Mouse (Mus musculus) natural killer cell, adult 2 months (primary cell): ENCODE measurements around the gene Gm20388.
"Not testable (repeated sequence)": the region's sequence is repeated elsewhere in the genome, so short reads cannot be mapped to it uniquely, and the experiment has no call there.

Experiments used
- DNase-seq, 2 experiments: peaks; one replicate each; pipeline ENCODE4 v3.0.0; 2022; ENCODE audit warnings: low spot score in 2 of 2

The Gm20388 gene

DNA sequence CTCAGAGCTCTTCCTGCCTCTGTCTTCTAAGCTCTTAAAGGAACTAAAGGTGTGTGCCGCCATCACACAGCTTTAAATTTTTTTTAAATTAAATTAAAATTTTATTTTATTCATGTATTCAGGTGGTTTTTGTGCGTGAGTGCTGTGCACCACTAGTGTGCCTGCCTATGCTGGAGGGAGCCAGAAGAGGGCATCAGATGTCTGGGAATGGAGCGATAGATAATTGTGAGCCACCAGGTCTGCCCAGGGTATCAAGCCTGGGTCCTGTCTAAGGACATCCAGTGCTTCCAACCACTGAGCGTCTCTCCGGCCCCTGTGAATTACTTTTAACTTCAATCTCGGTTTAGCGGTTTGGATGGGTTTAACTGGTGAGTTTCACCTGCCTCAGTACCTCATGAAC is 3572.0 kb downstream of the Gm20388 start:
- DNase-seq = no peak

- no peak for DNase-seq
These were observed 3580.8 kb downstream of the Gm20388 start for GRCm38 (mm10) chr8:123491280-123492075.

- DNase-seq = no peak
These were observed 3582.3 kb downstream of the Gm20388 start for GRCm38 (mm10) chr8:123492898-123493297.

DNA sequence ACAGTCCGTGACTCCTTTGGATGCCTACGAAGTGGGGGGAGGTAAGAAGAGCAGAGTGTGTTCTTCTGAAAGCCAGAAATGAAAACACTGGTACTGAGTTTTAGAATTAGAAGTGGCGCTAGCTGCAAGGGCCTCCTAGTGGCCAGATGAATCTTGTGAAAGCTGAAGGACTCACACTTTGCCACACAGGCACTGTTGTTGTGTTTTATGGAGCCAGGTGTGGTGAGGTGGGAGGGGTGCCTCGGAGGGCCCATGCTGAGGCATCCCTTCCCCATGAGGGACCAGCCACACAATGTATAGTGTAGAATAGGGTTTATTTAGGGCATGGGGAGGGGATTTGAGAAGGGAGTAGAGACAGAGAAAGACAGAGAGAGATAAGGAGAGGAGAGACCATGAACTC is 3587.1 kb downstream of the Gm20388 start:
- no peak for DNase-seq

GRCm38 (mm10) chr8:123498963-123499362 is 3588.3 kb downstream of the Gm20388 start:
- no peak for DNase-seq

DNA sequence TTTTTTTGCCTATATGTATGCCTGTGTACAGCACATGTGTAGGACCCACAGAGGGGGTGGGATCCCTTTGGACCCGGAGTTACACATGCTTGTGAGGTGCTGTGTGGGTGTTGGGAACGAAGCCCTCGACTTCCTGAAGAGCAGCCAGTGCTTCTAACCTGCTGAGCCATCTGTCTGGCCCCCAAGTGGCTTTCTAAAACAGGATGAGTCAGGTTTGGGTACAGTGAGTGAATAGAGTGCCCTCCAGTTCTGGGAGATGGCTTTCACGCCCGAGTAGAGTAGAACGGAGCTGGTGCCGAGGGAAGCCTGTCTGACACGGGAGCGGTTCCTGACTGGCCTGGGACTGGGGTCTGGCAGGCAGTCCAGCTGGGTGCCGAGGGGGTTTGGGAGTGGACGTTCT is 3588.9 kb downstream of the Gm20388 start:
- DNase-seq = no peak

DNA sequence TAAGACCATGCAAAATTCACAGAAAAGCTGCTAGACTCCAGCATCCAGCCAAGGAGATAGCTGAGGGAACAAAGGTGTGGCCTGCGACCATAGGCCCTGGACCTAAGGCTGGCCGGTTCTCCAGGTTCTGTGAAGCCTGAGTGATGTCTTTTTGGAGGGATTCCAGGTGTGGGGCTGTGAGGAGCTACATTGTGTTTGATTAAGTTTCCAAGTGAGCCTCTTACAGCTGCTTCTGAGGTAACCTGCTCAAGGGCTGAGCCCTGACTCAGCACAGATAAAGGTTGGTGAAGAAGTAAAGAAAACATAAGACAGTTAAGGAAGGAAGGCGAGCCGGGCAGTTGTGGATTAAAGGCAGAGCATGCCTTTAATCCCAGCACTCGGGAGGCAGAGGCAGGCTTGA is 3591.6 kb downstream of the Gm20388 start:
- DNase-seq = no peak

- DNase-seq = no peak
These were observed 3593.3 kb downstream of the Gm20388 start for GRCm38 (mm10) chr8:123503801-123504467.

DNA sequence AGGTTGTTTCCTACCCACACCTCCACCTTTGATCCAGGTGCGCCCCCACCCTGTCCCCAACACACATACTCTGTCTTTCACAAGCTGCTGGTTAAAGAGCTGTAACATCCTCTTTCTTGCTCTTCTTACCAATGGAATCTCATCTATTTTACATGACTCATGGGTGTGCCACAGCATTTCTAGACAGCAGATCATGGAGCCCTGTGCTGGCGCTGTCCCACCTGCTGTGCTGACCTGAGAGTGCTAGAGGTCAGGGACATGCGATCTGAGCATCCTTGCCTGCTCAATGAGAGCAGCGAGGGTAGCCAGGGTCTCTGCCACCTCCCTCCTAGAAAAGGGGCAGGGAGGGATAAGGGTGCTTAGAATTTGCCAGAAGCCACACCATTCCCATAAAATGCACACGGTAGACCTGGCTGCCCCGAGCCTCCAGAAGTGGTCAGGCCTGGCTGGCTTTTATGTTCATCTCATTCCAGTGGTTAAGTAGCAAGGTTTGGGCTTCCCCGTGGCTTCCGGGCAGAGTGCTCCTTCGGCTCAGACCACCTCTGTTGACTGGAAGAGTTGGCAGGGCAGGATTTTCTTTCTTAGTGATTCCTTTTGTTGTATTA is 3594.1 kb downstream of the Gm20388 start:
- no peak for DNase-seq

GRCm38 (mm10) chr8:123505267-123505666 is 3594.6 kb downstream of the Gm20388 start:
- DNase-seq = no peak

GRCm38 (mm10) chr8:123505695-123506094 is 3595.1 kb downstream of the Gm20388 start:
- DNase-seq = no peak

GRCm38 (mm10) chr8:123507153-123507552 is 3596.5 kb downstream of the Gm20388 start:
- DNase-seq = no peak

- no peak for DNase-seq
These were observed 3600.2 kb downstream of the Gm20388 start for GRCm38 (mm10) chr8:123510819-123511218.

DNA sequence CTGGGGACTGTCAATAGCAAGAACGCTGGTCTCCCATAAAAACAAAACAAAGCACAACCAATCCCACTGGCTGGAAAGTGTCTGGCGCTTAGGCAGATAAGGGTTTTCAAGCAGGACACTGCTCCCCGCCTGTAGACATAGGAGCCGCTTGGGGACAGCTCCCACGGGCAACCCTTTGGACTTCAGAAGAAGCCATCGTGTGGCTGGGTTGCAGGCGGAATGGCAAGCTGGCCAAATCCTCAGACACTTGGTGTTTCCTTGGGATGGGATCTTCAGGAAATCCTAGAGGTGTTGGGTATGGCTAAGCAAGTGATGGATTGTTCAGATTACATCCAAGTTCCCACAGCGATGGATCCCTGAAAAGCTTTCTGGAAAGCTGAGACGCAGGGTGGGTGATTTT is 3603.5 kb downstream of the Gm20388 start:
- no peak for DNase-seq

- peak in 1 of 2 experiments; percentile 34 for DNase-seq
These were observed 3604.3 kb downstream of the Gm20388 start, which contains the start of gene Dbndd1 for GRCm38 (mm10) chr8:123514781-123515539. Gene Dbndd1, minus strand, starts transcription at chr8:123515463.

- no peak for DNase-seq
These were observed 3604.9 kb downstream of the Gm20388 start for GRCm38 (mm10) chr8:123515540-123515897.

- no peak for DNase-seq
These were observed 3606.0 kb downstream of the Gm20388 start for GRCm38 (mm10) chr8:123516596-123516995.

DNA sequence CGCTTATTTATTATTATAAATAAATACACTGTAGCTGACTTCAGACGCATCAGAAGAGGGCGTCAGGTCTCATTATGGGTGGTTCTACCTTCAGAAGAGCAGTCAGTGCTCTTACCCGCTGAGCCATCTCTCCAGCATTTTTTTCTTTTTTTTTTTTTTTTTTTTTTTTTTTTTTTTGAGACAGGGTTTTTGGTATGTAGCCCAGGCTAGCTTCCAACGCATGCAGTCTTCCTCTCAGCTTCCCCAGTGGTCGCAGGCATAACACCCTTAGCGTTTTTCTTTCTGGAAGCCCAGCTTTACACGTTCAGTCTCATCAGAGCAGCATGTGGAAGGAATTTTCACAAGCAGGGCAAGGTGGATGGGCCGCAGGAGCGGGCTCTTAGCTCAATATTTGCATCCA is 3607.5 kb downstream of the Gm20388 start:
- no peak for DNase-seq

- peak; percentile 26 to 73 for DNase-seq
These were observed 3608.0 kb downstream of the Gm20388 start, which contains the start of gene Gas8 for GRCm38 (mm10) chr8:123518667-123519066. Gene Gas8, plus strand, starts transcription at chr8:123518834.

- not testable (repeated sequence) for DNase-seq
These were observed 3609.4 kb downstream of the Gm20388 start for GRCm38 (mm10) chr8:123520048-123520447.

GRCm38 (mm10) chr8:123527720-123528489 is 3617.3 kb downstream of the Gm20388 start:
- DNase-seq = no peak
